Mouse (Mus musculus) kidney, postnatal 4 days (tissue): ENCODE results near the gene Tesk1.
A peak's percentile ranks its signal among the peaks of the same experiment; 100 is the strongest.

Experiments
- DNase-seq, 2 experiments: peaks; one replicate each; pipeline ENCODE4 v3.0.0; 2021; ENCODE audit warnings: mixed read lengths in 2 of 2

Gene Tesk1

DNA sequence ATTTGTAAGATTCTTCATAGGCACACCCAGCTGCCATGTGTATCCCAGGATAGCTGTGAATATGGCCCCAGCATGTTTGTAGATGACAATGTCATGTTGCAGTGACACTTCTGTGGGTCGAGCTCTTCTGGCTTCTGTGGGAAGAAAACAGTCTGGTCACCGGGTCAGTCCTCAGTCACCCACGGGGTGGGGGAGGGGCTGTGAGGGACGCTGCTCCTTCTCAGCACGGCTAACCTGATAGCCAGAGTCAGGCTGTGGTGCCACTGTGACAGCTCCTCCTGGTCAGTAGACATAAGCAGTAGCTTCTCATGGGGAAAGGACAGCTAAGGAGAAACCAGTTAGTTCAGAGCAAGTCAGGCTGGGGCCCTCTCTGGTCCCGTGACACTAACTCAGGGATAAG, 54.8 kb downstream of the Tesk1 start:
- DNase-seq, result peak in 1 of 2 experiments; percentile 24

DNA sequence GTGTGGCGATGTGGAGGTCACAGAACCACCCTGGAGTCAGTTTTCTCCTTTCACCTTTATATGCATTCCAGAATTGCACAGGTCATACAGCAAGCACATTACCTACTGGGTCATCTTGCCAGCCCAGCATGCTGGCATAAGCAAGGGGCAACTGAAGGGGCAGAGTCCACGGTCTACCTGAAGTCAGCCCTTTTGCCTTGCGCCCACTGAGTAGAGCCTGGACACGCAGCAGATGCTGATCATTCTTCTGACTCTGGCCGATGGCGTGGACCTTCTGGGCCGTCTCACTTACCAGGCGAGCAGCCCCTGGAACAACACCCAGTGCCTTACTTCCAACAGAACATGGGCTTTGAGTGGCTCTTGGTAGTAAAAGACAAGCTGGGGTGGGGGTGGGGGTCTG, 55.7 kb downstream of the Tesk1 start:
- peak in 1 of 2 experiments; percentile 46 for DNase-seq
